Mouse (Mus musculus) testis, postnatal 10 days (tissue): ENCODE measurements at regions not wholly inside any gene's neighbourhood (a gene's known extent, or its start where the extent isn't known, plus 50 kb on each side); places are given as distances from the start of the nearest gene placed in this dataset.

ENCODE experiments used
- DNase-seq: peaks from one replicate; pipeline ENCODE4 v3.0.0; 2021; ENCODE audit warnings: low spot score

GRCm38 (mm10) chr10:97778531-97778930 is 52.0 kb upstream of the C030005K15Rik start:
- no peak for DNase-seq

- no peak for DNase-seq
Measured at GRCm38 (mm10) chr10:97779335-97779734, 52.8 kb upstream of the C030005K15Rik start.

GRCm38 (mm10) chr10:97793804-97794203 is 67.2 kb upstream of the C030005K15Rik start:
- no peak for DNase-seq

- DNase-seq = no peak
Measured at GRCm38 (mm10) chr10:97801448-97802265, 75.1 kb upstream of the C030005K15Rik start.

- no peak for DNase-seq
Measured at GRCm38 (mm10) chr10:97807947-97808346, 81.4 kb upstream of the C030005K15Rik start.

- DNase-seq = no peak
Measured at GRCm38 (mm10) chr10:97842574-97842973, 116.0 kb upstream of the C030005K15Rik start.

GRCm38 (mm10) chr10:97851487-97851886 is 124.9 kb upstream of the C030005K15Rik start:
- DNase-seq = no peak

GRCm38 (mm10) chr10:97877088-97877487 is 150.5 kb upstream of the C030005K15Rik start:
- DNase-seq = no peak

- no peak for DNase-seq
Measured at GRCm38 (mm10) chr10:97886049-97886448, 159.5 kb upstream of the C030005K15Rik start.

- DNase-seq = no peak
Measured at GRCm38 (mm10) chr10:97905793-97906192, 179.2 kb upstream of the C030005K15Rik start.

GRCm38 (mm10) chr10:97925568-97925967 is 199.0 kb upstream of the C030005K15Rik start:
- no peak for DNase-seq

- DNase-seq = no peak
Measured at GRCm38 (mm10) chr10:97940345-97940744, 213.8 kb upstream of the C030005K15Rik start.

- no peak for DNase-seq
Measured at GRCm38 (mm10) chr10:97965881-97966280, 239.3 kb upstream of the C030005K15Rik start.

GRCm38 (mm10) chr10:97966931-97967330 is 240.4 kb upstream of the C030005K15Rik start:
- no peak for DNase-seq

- no peak for DNase-seq
Measured at GRCm38 (mm10) chr10:98007037-98007436, 280.5 kb upstream of the C030005K15Rik start.

GRCm38 (mm10) chr10:98008355-98008754 is 281.8 kb upstream of the C030005K15Rik start:
- DNase-seq = no peak

- DNase-seq = no peak
Measured at GRCm38 (mm10) chr10:98012916-98013315, 286.4 kb upstream of the C030005K15Rik start.

- DNase-seq = no peak
Measured at GRCm38 (mm10) chr10:98014985-98015902, 288.7 kb upstream of the C030005K15Rik start.

GRCm38 (mm10) chr10:98016596-98017304 is 290.2 kb upstream of the C030005K15Rik start:
- no peak for DNase-seq

GRCm38 (mm10) chr10:98029124-98029523 is 302.6 kb upstream of the C030005K15Rik start:
- DNase-seq = no peak

GRCm38 (mm10) chr10:98029621-98030020 is 303.1 kb upstream of the C030005K15Rik start:
- DNase-seq = no peak

- no peak for DNase-seq
Measured at GRCm38 (mm10) chr10:98032661-98033060, 306.1 kb upstream of the C030005K15Rik start.
